Mouse (Mus musculus) hindbrain, embryonic 15.5 days (tissue): ENCODE data around the gene Camta1. TPM values are rescaled to one million over a fixed set of nuclear protein-coding genes. Genes with fewer than 3 reads are reported as not detected.
A peak's percentile ranks its signal among the peaks of the same experiment; 100 is the strongest.

Experiments used
- ATAC-seq: fragments of 200-750 bp; cut with Nextera tagmentation; 2 replicates; pipeline ENCODE4 v1.8.0; 2017; ENCODE audit warnings: low read depth, moderate number of reproducible peaks, moderate TSS enrichment; ENCODE audit not compliant: low FRiP score
- H3K27ac ChIP-seq: fragments of 300-500 bp; sonication (generic); replicated peaks from 2 replicates; pipeline ENCODE4 v1.5.1; 2015; ENCODE audit warnings: mild to moderate bottlenecking, inconsistent platforms
- H3K27me3 ChIP-seq: fragments of 300-500 bp; sonication (generic); 2 replicates; pipeline ENCODE4 v1.6.1; 2015; ENCODE audit warnings: control low read depth, inconsistent platforms
- H3K36me3 ChIP-seq: fragments of 300-500 bp; sonication (generic); 2 replicates; pipeline ENCODE4 v1.6.1; 2015; ENCODE audit warnings: control low read depth, inconsistent platforms
- H3K4me1 ChIP-seq: fragments of 300-500 bp; sonication (generic); replicated peaks from 2 replicates; pipeline ENCODE4 v1.6.1; 2015; ENCODE audit warnings: control low read depth, inconsistent platforms
- H3K4me2 ChIP-seq: fragments of 300-500 bp; sonication (generic); 2 replicates; pipeline ENCODE4 v1.6.1; 2015; ENCODE audit warnings: moderate library complexity, mild to moderate bottlenecking, inconsistent platforms
- H3K4me3 ChIP-seq: fragments of 300-500 bp; sonication (generic); 2 replicates; pipeline ENCODE4 v1.5.1; 2015; ENCODE audit warnings: mild to moderate bottlenecking, inconsistent platforms
- H3K9ac ChIP-seq: fragments of 300-500 bp; sonication (generic); 2 replicates; pipeline ENCODE4 v1.6.1; 2015; ENCODE audit warnings: inconsistent platforms
- H3K9me3 ChIP-seq: fragments of 300-500 bp; sonication (generic); 2 replicates; pipeline ENCODE4 v1.6.1; 2016; ENCODE audit warnings: control low read depth, inconsistent platforms
- WGBS: fragments of 180-500 bp; shearing (Covaris S2); methylation state at CpG from one replicate; pipeline ENCODE4 v1.1.7; 2015; 5-methylcytosine and 5-hydroxymethylcytosine counted together
- polyA plus RNA-seq: library from polyadenylated mRNA; unstranded; fragments of >200 nt; fragmentation: Nextera tagmentation; extraction: Ambion mirVana; gene quantifications from 2 replicates; pipeline ENCODE4 v1.2.1, GENCODE M21; 2015

The Camta1 gene
- polyA plus RNA-seq, 1 experiment from 2014 or later, result 150 TPM

DNA sequence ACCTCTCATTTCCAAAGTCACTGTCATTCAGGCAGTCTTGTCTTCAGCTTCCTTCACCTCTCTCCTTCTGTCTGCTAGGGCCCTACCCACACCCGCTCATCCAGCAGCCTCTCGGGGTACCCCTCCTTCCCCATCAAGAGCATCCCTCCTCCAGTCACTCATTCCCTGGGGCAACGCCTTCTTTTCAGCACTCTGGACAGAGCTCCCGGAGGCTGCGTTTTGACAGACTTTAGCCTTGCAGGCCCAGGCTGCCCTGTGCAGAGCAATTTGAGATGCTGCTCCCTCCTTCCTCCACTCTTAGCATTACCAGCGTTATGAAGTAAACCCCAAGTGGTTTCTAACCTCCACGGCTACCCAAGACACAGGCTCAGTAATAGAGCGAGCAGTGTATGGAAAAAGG is 675.2 kb downstream of the Camta1 start:
- peak overlapping the region; percentile 10; the same call in 1 of the 2 replicates for H3K9ac ChIP-seq
- peaks cover 18% of the 10 kb centered on the region for H3K4me1 ChIP-seq
- ATAC-seq, result peak; percentile 49
- no peaks in the 10 kb centered on the region for H3K9me3 ChIP-seq
- H3K36me3 ChIP-seq, result no peaks in the 10 kb centered on the region
- no peak overlapping the region for H3K4me3 ChIP-seq
- peaks cover 15% of the 10 kb centered on the region; the same call in 1 of the 2 replicates for H3K27me3 ChIP-seq
- H3K27ac ChIP-seq, result peak overlapping the region; percentile 74
- no peak overlapping the region for H3K4me2 ChIP-seq
- WGBS, result 12% methylated on average over 8 of the region's 8 CpGs

GRCm38 (mm10) chr4:151185750-151186149 is 675.9 kb downstream of the Camta1 start:
- H3K27ac ChIP-seq, result 0 out of 2 replicates have a peak overlapping the region, but pooled peaks have one; percentile 17
- H3K4me1 ChIP-seq, result peaks cover 25% of the 10 kb centered on the region
- H3K9ac ChIP-seq, result no peak overlapping the region
- peaks cover 15% of the 10 kb centered on the region; the same call in 1 of the 2 replicates for H3K27me3 ChIP-seq
- no peak overlapping the region for H3K4me2 ChIP-seq
- H3K4me3 ChIP-seq, result no peak overlapping the region
- H3K9me3 ChIP-seq, result no peaks in the 10 kb centered on the region
- H3K36me3 ChIP-seq, result no peaks in the 10 kb centered on the region
- WGBS, result 26% methylated on average over 1 of the region's 1 CpGs
- ATAC-seq, result no peak

- Histone ChIP-seq H3K4me2 (no peak overlapping the region), H3K27me3 (peaks cover 15% of the 10 kb centered on the region; the same call in 1 of the 2 replicates), H3K36me3 (no peaks in the 10 kb centered on the region), H3K9me3 (no peaks in the 10 kb centered on the region), H3K4me3 (no peak overlapping the region), H3K27ac (peak overlapping the region; percentile 43), H3K9ac (no peak overlapping the region), H3K4me1 (peaks cover 30% of the 10 kb centered on the region)
- no peak for ATAC-seq
- WGBS, result 31% methylated on average over 7 of the region's 7 CpGs
Observed at GRCm38 (mm10) chr4:151180394-151180902, 681.2 kb downstream of the Camta1 start.

DNA sequence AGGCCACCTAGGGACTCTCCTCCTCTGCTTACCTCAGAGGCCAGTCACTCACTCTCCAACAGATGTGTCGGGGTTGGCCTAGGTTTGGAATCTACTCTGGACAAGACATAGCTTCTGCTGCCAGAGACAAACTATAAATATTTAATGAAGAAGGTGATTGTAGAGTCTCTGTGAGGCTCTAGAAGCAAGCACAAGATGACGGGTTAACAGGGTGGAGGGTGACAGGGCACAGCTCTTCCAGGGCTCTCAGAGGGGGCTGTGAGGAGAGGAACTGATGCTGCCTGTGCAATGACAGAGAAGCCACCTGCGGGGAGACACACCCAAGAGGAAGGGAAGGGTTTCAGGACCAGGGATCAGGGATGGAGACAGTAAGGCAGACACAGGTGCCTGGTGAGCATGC is 682.0 kb downstream of the Camta1 start:
- H3K9me3 ChIP-seq, result no peaks in the 10 kb centered on the region
- WGBS, result 39% methylated on average over 3 of the region's 3 CpGs
- no peak overlapping the region for H3K4me2 ChIP-seq
- ATAC-seq, result no peak
- H3K4me3 ChIP-seq, result no peak overlapping the region
- H3K4me1 ChIP-seq, result peaks cover 30% of the 10 kb centered on the region
- H3K9ac ChIP-seq, result no peak overlapping the region
- H3K27ac ChIP-seq, result peak overlapping the region; percentile 65
- H3K27me3 ChIP-seq, result peaks cover 19% of the 10 kb centered on the region; the same call in 1 of the 2 replicates
- H3K36me3 ChIP-seq, result no peaks in the 10 kb centered on the region

DNA sequence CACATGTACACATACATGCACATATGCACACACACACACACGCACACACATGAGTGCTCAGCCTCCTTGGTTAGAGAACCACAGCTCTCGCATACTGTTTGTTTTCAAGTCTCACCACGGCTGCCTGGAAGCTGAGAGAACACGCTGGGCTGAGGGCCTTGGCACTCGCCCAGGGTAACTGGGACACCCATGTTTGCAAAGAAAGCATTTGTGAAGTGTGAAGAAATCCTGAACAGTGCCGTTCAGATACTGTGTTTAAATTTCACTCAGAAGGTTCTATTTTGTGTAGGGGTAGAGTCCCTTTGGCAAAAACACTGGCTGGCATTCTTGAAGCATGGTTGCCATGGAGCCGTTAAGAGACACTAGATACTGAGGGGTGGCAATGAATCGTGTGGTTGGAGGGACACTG is 682.7 kb downstream of the Camta1 start:
- Histone ChIP-seq H3K27ac (peak overlapping the region; percentile 65; the same call in 1 of the 2 replicates), H3K36me3 (no peaks in the 10 kb centered on the region), H3K27me3 (peaks cover 14% of the 10 kb centered on the region; the same call in 1 of the 2 replicates), H3K9ac (no peak overlapping the region), H3K4me1 (peaks cover 30% of the 10 kb centered on the region), H3K4me3 (no peak overlapping the region), H3K9me3 (no peaks in the 10 kb centered on the region), H3K4me2 (no peak overlapping the region)
- ATAC-seq, result peak; percentile 79
- WGBS, result 29% methylated on average over 8 of the region's 8 CpGs

DNA sequence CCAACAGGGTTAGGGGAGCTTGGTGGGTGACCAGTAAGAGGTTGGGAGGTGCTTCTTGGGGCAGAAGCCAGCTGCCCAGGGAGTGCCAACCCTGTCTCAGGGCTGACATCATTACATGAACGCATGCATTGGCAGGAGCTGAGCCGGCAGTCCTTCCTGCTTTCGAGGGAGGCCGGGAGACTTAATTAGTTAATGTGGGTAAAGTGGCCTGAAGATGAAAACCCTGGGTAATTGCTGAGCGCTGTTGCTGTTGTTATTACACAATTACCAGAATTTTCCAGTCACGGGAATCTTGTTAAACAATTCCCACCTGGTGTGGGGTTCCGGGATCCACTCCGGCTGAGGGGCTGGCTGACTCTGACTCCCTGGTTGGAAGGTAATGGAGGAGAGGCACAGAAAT is 689.1 kb downstream of the Camta1 start:
- H3K27ac ChIP-seq, result no peak overlapping the region
- WGBS, result 43% methylated on average over 8 of the region's 8 CpGs
- peaks cover 10% of the 10 kb centered on the region; the same call in 1 of the 2 replicates for H3K27me3 ChIP-seq
- no peaks in the 10 kb centered on the region for H3K36me3 ChIP-seq
- no peak overlapping the region for H3K9ac ChIP-seq
- no peak for ATAC-seq
- H3K4me2 ChIP-seq, result no peak overlapping the region
- H3K4me3 ChIP-seq, result no peak overlapping the region
- H3K4me1 ChIP-seq, result peaks cover 34% of the 10 kb centered on the region
- no peaks in the 10 kb centered on the region for H3K9me3 ChIP-seq

DNA sequence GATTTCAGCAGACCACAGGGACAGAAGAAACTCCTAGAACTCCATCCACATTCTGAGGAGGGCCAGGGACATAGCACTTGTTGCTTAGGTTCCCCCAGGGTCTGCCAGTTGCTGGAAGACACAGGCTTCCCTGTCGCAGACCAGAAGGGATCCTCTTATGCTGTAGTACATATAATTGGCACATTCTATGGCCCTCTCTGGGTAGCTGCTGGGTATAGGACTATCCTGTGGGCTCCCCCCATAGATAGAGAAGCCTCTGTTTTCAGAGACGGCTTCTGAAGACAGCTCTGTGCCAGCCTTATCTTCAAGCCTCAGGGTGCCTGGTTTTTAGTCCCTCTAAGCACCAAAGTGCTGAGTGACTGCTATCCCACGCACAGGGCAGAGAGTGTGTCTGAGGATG is 690.6 kb downstream of the Camta1 start:
- H3K9me3 ChIP-seq, result no peaks in the 10 kb centered on the region
- peaks cover 37% of the 10 kb centered on the region for H3K4me1 ChIP-seq
- H3K4me2 ChIP-seq, result no peak overlapping the region; the same call in 1 of the 2 replicates
- H3K27me3 ChIP-seq, result peaks cover 10% of the 10 kb centered on the region; the same call in 1 of the 2 replicates
- 0 out of 2 replicates have a peak, but pooled peaks have one; percentile 23 for ATAC-seq
- no peak overlapping the region for H3K9ac ChIP-seq
- no peaks in the 10 kb centered on the region for H3K36me3 ChIP-seq
- 67% methylated on average over 3 of the region's 3 CpGs for WGBS
- peak overlapping the region; percentile 46 for H3K27ac ChIP-seq
- no peak overlapping the region for H3K4me3 ChIP-seq

GRCm38 (mm10) chr4:151170658-151171057 is 691.0 kb downstream of the Camta1 start:
- Histone ChIP-seq H3K4me2 (peak overlapping the region; percentile 32), H3K9ac (no peak overlapping the region), H3K27ac (peak overlapping the region; percentile 46), H3K36me3 (no peaks in the 10 kb centered on the region), H3K4me3 (no peak overlapping the region), H3K9me3 (no peaks in the 10 kb centered on the region), H3K4me1 (peaks cover 42% of the 10 kb centered on the region), H3K27me3 (peaks cover 10% of the 10 kb centered on the region; the same call in 1 of the 2 replicates)
- 27% methylated on average over 18 of the region's 18 CpGs for WGBS
- ATAC-seq, result peak; percentile 63; the same call in 1 of the 2 replicates

DNA sequence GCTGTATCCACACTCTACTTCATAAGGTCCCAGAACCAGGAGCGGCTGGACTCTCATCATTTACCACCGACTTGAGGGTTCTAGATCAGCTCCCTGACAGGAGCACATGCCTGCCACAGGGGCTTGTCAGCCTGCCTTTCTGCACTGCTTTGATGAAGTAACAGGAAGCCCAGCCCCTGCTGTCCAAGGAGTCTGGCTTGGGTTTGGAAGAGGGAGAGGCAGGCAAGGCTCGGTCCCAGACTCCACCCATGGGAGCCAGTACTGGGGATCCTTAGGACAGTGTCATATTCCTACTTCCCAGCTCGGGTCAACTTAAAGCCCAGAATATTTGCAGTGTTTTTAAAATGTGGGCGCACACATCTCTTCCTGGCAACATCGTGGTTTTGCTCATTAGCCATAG is 694.7 kb downstream of the Camta1 start:
- Histone ChIP-seq H3K27ac (no peak overlapping the region), H3K9ac (no peak overlapping the region), H3K4me2 (no peak overlapping the region), H3K27me3 (peaks cover 17% of the 10 kb centered on the region), H3K4me3 (no peak overlapping the region), H3K9me3 (no peaks in the 10 kb centered on the region), H3K4me1 (peaks cover 56% of the 10 kb centered on the region), H3K36me3 (no peaks in the 10 kb centered on the region)
- ATAC-seq, result no peak
- 89% methylated on average over 6 of the region's 6 CpGs for WGBS

DNA sequence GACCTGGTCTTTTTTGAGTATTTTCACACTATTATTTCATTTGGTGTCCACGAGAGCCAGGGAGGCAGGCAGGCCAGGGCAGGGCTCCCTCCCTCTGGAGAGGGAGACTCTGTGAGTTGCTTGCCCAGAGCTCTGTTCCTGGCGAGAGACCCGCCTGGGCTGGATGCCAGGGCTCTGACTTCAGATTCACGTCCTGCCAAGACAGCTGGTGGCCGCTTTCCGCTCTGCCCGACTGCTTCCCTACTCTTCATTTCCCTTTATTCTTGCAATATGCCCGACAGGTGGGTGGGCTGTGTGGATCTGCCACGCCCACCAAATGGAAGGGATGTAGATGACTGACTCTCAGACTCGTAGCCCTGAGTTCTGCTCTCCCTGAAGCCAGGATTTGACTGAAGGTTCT is 696.1 kb downstream of the Camta1 start:
- Histone ChIP-seq H3K27me3 (peaks cover 20% of the 10 kb centered on the region), H3K4me2 (no peak overlapping the region), H3K4me1 (peaks cover 44% of the 10 kb centered on the region), H3K9ac (no peak overlapping the region), H3K9me3 (no peaks in the 10 kb centered on the region), H3K36me3 (no peaks in the 10 kb centered on the region), H3K27ac (peak overlapping the region; percentile 47), H3K4me3 (no peak overlapping the region)
- ATAC-seq, result peak; percentile 81
- 11% methylated on average over 10 of the region's 10 CpGs for WGBS

- no peak for ATAC-seq
- Histone ChIP-seq H3K36me3 (no peaks in the 10 kb centered on the region), H3K4me2 (no peak overlapping the region), H3K4me3 (no peak overlapping the region), H3K27ac (no peak overlapping the region), H3K27me3 (peaks cover 23% of the 10 kb centered on the region), H3K9ac (no peak overlapping the region), H3K9me3 (no peaks in the 10 kb centered on the region), H3K4me1 (peaks cover 32% of the 10 kb centered on the region)
- 81% methylated on average over 1 of the region's 1 CpGs for WGBS
Observed at GRCm38 (mm10) chr4:151164309-151164708, 697.4 kb downstream of the Camta1 start.

GRCm38 (mm10) chr4:151161869-151162268 is 699.8 kb downstream of the Camta1 start:
- Histone ChIP-seq H3K9ac (no peak overlapping the region), H3K4me1 (peaks cover 29% of the 10 kb centered on the region), H3K27me3 (peaks cover 24% of the 10 kb centered on the region; the same call in 1 of the 2 replicates), H3K4me3 (no peak overlapping the region), H3K9me3 (no peaks in the 10 kb centered on the region), H3K36me3 (no peaks in the 10 kb centered on the region), H3K27ac (no peak overlapping the region), H3K4me2 (no peak overlapping the region)
- WGBS, result 50% methylated on average over 6 of the region's 6 CpGs
- no peak for ATAC-seq
